Mouse (Mus musculus) spleen, postnatal 4 days (tissue): Measurements from ENCODE around the gene Fam208a.
A peak's percentile ranks its signal among the peaks of the same experiment; 100 is the strongest.

Source experiments
- DNase-seq, 2 experiments: peaks; one replicate each; pipeline ENCODE4 v3.0.0; 2022; ENCODE audit warnings: low spot score in 2 of 2

Fam208a gene

GRCm38 (mm10) chr14:27420816-27421215 is 7.8 kb upstream of the Fam208a start:
- DNase-seq, result no peak

- DNase-seq, result no peak
Observed at GRCm38 (mm10) chr14:27422301-27422700, 6.3 kb upstream of the Fam208a start.

GRCm38 (mm10) chr14:27428973-27429711 is 508 bp downstream of the Fam208a start:
- peak; percentile 75 to 88 for DNase-seq

- no peak for DNase-seq
Observed at GRCm38 (mm10) chr14:27430280-27430679, 1.6 kb downstream of the Fam208a start.

- DNase-seq, result no peak
Observed at GRCm38 (mm10) chr14:27432064-27432463, 3.4 kb downstream of the Fam208a start.

- no peak for DNase-seq
Observed at GRCm38 (mm10) chr14:27436116-27436515, 7.5 kb downstream of the Fam208a start.

GRCm38 (mm10) chr14:27436826-27437225 is 8.2 kb downstream of the Fam208a start:
- no peak for DNase-seq

- DNase-seq, result no peak
Observed at GRCm38 (mm10) chr14:27440921-27441320, 12.3 kb downstream of the Fam208a start.

- DNase-seq, result no peak
Observed at GRCm38 (mm10) chr14:27444851-27445281, 16.2 kb downstream of the Fam208a start.

- no peak for DNase-seq
Observed at GRCm38 (mm10) chr14:27446963-27447362, 18.3 kb downstream of the Fam208a start.

- DNase-seq, result no peak
Observed at GRCm38 (mm10) chr14:27491399-27491798, 62.8 kb downstream of the Fam208a start.

- no peak for DNase-seq
Observed at GRCm38 (mm10) chr14:27493516-27493915, 64.9 kb downstream of the Fam208a start.

- DNase-seq, result no peak
Observed at GRCm38 (mm10) chr14:27501096-27501495, 72.5 kb downstream of the Fam208a start.

- DNase-seq, result peak; percentile 93 to 96
Observed at GRCm38 (mm10) chr14:27507894-27508643, 79.4 kb downstream of the Fam208a start, which contains the start of gene Ccdc66. Gene Ccdc66 (minus strand): TSS chr14:27508460.

- DNase-seq, result no peak
Observed at GRCm38 (mm10) chr14:27508644-27509301, 80.1 kb downstream of the Fam208a start.

GRCm38 (mm10) chr14:27524541-27524940 is 95.9 kb downstream of the Fam208a start:
- DNase-seq, result no peak
